Mouse (Mus musculus) erythroblast, embryonic 14.5 days (primary cell): ENCODE data around the gene Zfp36. TPM values are rescaled to one million over a fixed set of nuclear protein-coding genes. Genes with fewer than 3 reads are reported as not detected.

Source experiments
- H3K27me3 ChIP-seq: 2 replicates; pipeline ENCODE4 v1.6.1; 2012; ENCODE audit warnings: inconsistent platforms; ENCODE audit not compliant: control insufficient read depth
- H3K36me3 ChIP-seq: 2 replicates; pipeline ENCODE4 v1.6.1; 2012; ENCODE audit warnings: mild to moderate bottlenecking, inconsistent platforms; ENCODE audit not compliant: control insufficient read depth
- H3K4me1 ChIP-seq: 2 replicates; pipeline ENCODE4 v1.6.1; 2012; ENCODE audit warnings: inconsistent platforms; ENCODE audit not compliant: control insufficient read depth
- H3K4me3 ChIP-seq: replicated peaks from 2 replicates; pipeline ENCODE3; 2012; ENCODE audit warnings: moderate library complexity, mild to moderate bottlenecking, inconsistent platforms
- H3K9me3 ChIP-seq: 2 replicates; pipeline ENCODE4 v1.6.1; 2012; ENCODE audit warnings: low read length, inconsistent platforms, mixed read lengths; ENCODE audit not compliant: control insufficient read depth
- GATA1 ChIP-seq: IDR thresholded peaks from 2 replicates; pipeline ENCODE4 v1.6.1; 2012; ENCODE audit warnings: low read length, inconsistent platforms, mixed read lengths
- TAL1 ChIP-seq: IDR thresholded peaks from 3 replicates; pipeline ENCODE4 v1.6.1; 2012; ENCODE audit warnings: low read length, inconsistent platforms, mixed read lengths
- polyA plus RNA-seq: library from polyadenylated mRNA; stranded (reverse); fragments of >175 nt; gene quantifications from 2 replicates; pipeline ENCODE4 v1.2.3, GENCODE M21; 2012

Zfp36 gene
- polyA plus RNA-seq, 1 experiment = 2.3 TPM

DNA sequence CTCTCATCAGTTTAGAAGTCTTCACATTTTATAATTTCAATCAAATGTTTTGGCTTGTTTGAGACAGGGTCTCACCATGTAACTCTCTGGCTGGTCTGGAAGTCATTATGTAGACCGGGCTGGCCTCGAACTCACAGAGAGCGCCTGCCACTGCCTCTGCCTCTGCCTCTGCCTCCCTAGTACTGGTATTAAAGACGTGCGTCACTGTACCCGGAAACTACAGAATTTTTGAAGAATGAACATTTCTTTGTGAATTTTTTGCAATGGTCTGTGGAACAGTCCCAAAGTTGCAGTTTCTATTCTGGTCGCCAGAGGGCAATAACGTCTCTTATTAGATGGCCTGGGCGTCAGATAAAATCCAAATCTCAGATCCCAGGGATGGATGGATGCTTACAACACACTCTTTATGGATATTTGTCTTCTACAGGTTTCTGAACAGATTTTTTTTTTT lies 6.9 kb downstream of the Zfp36 start:
- Histone ChIP-seq H3K36me3 (peaks cover 12% of the 10 kb centered on the region), H3K9me3 (no peaks in the 10 kb centered on the region), H3K4me1 (peaks cover 72% of the 10 kb centered on the region), H3K27me3 (peaks cover 29% of the 10 kb centered on the region), H3K4me3 (peak overlapping the region; percentile 67)
- TF ChIP-seq TAL1 (no peak), GATA1 (peak; percentile 34; the same call in 1 of the 2 replicates)

DNA sequence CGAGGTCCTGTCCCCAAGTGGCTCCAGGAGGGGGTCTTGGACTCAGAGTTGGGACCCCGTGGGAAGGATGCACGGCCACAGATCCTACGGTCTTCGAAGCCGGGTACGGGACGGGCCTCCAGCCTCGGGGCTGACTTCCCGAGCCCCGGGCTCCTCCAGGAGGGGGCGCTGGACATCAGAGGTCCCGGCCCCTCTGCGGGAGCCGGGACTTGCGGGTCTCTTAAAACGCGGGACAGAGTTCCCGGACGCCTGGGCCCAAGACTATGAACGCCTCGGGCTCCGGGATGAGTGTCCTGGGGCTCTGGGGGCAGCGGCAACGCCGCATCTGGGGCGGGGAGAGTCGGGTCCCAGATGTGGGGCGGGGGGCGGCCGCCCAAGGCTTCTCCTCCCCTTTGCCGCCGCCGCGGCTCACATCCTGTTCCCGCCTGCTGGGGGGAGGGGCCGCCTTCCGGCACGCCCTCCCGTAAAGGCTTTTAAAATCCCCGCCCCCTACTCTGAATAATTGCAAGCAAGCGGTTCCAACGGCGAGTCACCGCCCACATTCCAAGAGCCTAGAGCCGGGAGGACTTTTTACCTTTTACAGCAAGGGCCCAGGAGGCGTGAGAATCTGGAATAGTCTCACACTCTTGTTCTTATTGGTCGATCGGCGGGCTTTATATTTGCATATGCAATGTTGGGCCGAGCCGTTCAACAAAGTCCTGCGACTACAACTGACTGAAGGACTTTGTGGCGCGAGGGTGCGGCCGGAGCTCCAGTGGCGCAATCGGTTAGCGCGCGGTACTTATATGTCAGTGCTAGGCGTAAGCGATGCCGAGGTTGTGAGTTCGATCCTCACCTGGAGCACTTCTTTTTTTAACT lies 7.6 kb downstream of the Zfp36 start, which contains the start of gene Plekhg2:
Gene Plekhg2, minus strand, starts transcription at position 349 of the 858 bp plus-strand sequence.
- no peak for TF ChIP-seq GATA1
- Histone ChIP-seq H3K4me3 (peak within 1 kb of the TSS; percentile 67), H3K4me1 (peaks cover 66% of the 10 kb centered on the region), H3K36me3 (peaks cover 9% of the 10 kb centered on the region), H3K27me3 (peaks cover 25% of the 10 kb centered on the region), H3K9me3 (no peaks in the 10 kb centered on the region)

DNA sequence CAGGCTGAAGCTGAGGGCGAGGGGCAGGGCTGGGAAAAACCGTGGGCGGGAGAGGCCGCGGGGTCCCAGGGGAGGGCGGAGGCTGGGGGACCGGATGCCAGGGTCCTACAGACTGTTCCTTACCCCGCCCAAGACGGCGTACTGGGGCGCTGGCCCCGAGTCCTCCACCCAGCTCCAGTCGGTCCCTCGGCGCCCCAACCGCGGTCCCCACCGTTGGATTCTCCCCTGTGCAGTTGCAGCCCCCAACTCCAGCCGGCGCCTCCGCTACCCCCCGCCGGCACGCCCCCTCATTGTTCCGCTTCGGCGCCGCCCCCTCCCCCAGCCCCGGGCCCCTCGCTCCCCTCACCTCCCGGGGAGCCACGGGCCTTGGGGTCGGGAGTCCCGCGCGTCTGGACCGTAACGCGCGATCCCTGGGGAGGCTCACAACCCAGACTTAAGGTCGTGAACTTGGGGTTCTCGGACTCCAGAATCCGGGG lies 8.5 kb downstream of the Zfp36 start:
- Histone ChIP-seq H3K4me3 (peak overlapping the region; percentile 67), H3K36me3 (peaks cover 6% of the 10 kb centered on the region; the same call in 1 of the 2 replicates), H3K9me3 (no peaks in the 10 kb centered on the region), H3K27me3 (peaks cover 25% of the 10 kb centered on the region), H3K4me1 (peaks cover 58% of the 10 kb centered on the region)
- TF ChIP-seq TAL1 = no peak
- TF ChIP-seq GATA1 = no peak

DNA sequence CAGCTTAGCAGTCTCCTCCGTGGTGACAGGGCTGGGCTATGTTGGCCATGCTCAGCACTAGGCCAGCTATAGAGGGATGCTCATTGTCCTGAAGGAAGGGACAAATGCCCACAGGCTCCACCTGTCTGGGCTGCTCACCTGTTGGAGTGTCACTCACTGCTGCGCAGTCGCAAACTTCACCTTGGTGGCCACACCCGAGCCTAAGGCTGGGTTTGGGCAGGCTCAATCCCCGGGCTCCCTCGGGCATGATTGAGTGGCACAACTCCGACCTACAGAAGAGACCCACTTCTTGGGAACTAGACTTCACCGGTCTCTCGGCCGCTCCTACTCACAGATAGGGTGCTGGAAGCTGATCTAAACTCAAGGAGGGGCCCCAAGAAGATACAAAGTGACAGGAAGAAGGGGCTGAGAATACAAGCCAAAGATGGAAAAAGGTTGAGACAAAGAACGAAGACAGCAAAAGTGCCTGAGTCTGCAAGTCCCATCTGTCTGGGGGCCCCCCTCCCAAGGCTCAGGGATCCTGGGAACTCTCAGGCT lies 9.0 kb downstream of the Zfp36 start:
- peaks cover 53% of the 10 kb centered on the region for H3K4me1 ChIP-seq

DNA sequence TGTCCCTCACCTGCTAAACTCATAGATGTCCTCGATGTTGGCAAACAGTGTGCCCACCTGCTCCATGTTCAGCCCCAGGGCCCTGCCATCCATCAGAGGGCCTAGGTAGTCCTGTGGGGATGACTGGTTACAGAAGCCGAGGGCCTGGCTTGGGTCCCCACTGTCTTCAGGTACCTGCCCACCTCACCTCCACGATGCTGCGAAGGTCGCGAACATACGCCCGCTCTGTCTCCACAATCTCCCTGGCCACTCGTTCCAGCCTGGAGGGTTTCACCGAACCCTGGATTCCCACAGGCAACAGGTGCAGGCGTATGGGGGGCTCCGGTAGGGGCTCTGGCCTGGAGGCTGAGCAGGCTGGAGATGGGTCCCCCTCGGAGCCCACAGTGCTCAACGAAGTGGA lies 10.0 kb downstream of the Zfp36 start:
- H3K36me3 ChIP-seq = peaks cover 6% of the 10 kb centered on the region; the same call in 1 of the 2 replicates
- H3K27me3 ChIP-seq = peaks cover 25% of the 10 kb centered on the region
- H3K9me3 ChIP-seq = no peaks in the 10 kb centered on the region
- no peak overlapping the region for H3K4me3 ChIP-seq
- TF ChIP-seq GATA1 = no peak
- no peak for TF ChIP-seq TAL1
- peaks cover 43% of the 10 kb centered on the region for H3K4me1 ChIP-seq

More for the DNA sequence above, 9.0 kb downstream of the Zfp36 start:
- no peak for TF ChIP-seq TAL1
- TF ChIP-seq GATA1 = no peak
- Histone ChIP-seq H3K9me3 (no peaks in the 10 kb centered on the region), H3K36me3 (peaks cover 6% of the 10 kb centered on the region; the same call in 1 of the 2 replicates), H3K4me3 (peak overlapping the region; percentile 67), H3K27me3 (peaks cover 25% of the 10 kb centered on the region)

DNA sequence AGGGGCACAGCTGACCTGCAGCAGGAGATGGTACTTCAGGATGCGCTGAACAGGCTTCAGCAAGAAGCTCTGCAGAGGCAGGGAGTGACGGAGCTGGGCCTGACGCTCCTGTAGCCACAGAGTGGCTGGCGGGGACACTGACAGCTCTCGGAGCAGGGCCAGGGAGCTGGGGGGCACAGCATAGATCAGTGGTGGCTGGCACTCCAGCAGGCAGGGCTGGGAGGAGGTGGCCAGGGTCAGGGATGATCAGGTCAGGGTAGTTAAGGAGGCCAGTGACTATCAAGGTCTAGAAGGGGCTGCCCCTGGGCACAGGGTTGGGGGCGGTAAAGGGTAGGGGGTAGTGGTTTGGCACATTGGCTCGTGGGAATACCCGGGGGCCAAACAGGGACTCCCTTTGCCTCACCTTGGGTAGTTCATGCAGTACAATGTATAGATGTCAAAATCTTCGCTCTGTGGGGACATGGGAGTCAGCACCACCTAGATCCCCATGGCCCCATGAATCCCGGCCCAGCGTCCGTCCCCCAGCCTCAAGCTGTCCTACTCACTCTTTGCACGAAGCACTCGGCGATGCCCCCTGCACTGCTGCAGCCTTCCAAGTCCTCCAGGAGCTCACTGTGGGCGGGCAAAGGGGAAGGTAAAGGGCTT lies 11.7 kb downstream of the Zfp36 start:
- peaks cover 6% of the 10 kb centered on the region; the same call in 1 of the 2 replicates for H3K36me3 ChIP-seq
- no peaks in the 10 kb centered on the region for H3K9me3 ChIP-seq
- no peak for TF ChIP-seq GATA1
- no peak for TF ChIP-seq TAL1
- H3K27me3 ChIP-seq = peaks cover 25% of the 10 kb centered on the region
- H3K4me1 ChIP-seq = peaks cover 27% of the 10 kb centered on the region
- no peak overlapping the region for H3K4me3 ChIP-seq

DNA sequence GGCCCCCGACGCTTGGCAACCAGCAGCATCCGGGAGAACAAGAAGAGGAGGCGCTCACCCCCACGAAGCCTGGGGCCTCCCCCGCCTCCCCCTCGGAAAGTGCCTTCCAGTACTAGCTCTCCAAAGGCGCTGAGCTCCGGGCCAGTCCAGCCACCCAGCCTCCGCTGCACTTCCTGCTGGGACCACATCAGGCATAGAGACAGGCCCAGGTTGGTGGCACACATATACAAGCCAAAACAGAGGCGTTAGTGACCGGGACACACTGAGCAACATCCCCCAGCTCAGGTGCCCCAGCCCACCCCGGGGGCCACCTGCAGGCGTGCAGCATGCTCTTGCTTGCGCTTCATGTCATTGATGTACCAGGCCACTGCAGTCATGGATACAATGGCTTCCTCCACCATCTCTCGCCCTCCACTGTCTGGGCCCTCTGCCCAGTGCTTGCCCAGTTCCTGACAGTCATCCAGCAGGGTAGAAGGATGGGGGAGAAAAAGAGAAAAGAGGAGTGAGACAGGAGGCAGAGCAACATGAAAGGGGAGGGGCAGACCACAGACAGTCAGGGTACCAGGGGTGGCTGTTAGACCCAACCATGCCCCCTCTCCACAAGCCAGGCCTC lies 12.3 kb downstream of the Zfp36 start:
- Histone ChIP-seq H3K4me1 (peaks cover 22% of the 10 kb centered on the region), H3K4me3 (no peak overlapping the region), H3K9me3 (no peaks in the 10 kb centered on the region), H3K36me3 (peaks cover 6% of the 10 kb centered on the region; the same call in 1 of the 2 replicates), H3K27me3 (peaks cover 25% of the 10 kb centered on the region)
- TF ChIP-seq TAL1 (no peak), GATA1 (no peak)

DNA sequence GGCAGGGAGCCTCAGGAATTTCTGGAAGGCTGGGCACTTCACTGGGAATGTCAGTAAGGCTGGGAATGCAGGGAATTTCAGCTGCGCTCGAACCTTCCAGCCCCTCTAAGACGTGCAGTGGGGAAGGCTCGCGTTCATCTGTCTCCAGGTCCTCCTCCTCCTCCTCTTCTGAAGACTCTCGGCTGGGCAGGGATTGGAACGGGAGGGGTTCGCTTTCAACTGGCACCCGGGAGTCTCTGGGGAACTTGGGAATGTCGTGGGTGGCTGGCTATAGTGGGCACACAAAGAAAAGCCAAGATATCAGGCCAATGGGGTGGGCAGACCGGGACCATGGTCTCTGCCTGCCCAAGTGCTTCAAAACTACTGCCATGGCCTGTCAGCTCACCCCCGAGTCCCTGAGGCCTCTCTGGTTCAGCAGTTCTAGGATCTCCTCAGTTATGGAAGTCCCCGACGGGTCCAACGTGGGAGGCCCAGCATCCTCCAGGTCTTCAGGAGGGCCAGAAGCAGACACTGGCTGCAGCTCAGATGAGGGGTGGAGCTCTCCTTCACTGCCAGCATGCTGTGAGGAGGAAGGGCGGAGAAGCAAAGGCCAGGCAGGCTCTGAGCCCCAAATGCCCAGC lies 17.5 kb downstream of the Zfp36 start:
- Histone ChIP-seq H3K4me3 (no peak overlapping the region), H3K9me3 (no peaks in the 10 kb centered on the region), H3K4me1 (no peaks in the 10 kb centered on the region), H3K36me3 (peaks cover 3% of the 10 kb centered on the region; the same call in 1 of the 2 replicates), H3K27me3 (no peaks in the 10 kb centered on the region)
- no peak for TF ChIP-seq TAL1
- no peak for TF ChIP-seq GATA1
